Mouse (Mus musculus) thymus, adult 2 months (tissue): ENCODE data around the gene Ccdc188. TPM values are rescaled to one million over a fixed set of nuclear protein-coding genes. Genes with fewer than 3 reads are reported as not detected.

Experiments
- DNase-seq: peaks from one replicate; pipeline ENCODE4 v3.0.0; 2021
- H3K27ac ChIP-seq: fragments of 200-500 bp; 2 replicates; pipeline ENCODE4 v1.5.1; 2012; ENCODE audit warnings: low read length, control low read depth; ENCODE audit not compliant: control insufficient read depth, insufficient read depth
- H3K27me3 ChIP-seq: fragments of 200-500 bp; 2 replicates; pipeline ENCODE4 v1.6.1; 2012; ENCODE audit warnings: mild to moderate bottlenecking, low read length, moderate library complexity, mixed read lengths; ENCODE audit not compliant: control insufficient read depth, insufficient read depth
- H3K36me3 ChIP-seq: fragments of 200-500 bp; 2 replicates; pipeline ENCODE4 v1.6.1; 2012; ENCODE audit warnings: mild to moderate bottlenecking, low read length, moderate library complexity; ENCODE audit not compliant: control insufficient read depth, insufficient read depth
- H3K4me1 ChIP-seq: fragments of 200-500 bp; replicated peaks from 2 replicates; pipeline ENCODE4 v1.6.1; 2012; ENCODE audit warnings: low read length; ENCODE audit not compliant: control insufficient read depth, insufficient read depth
- H3K4me3 ChIP-seq: fragments of 200-500 bp; 2 replicates; pipeline ENCODE4 v1.5.1; 2012; ENCODE audit warnings: mild to moderate bottlenecking, low read length, control low read depth, moderate library complexity; ENCODE audit not compliant: control insufficient read depth, insufficient read depth
- CTCF ChIP-seq: fragments of 200-500 bp; IDR thresholded peaks from 2 replicates; pipeline ENCODE4 v1.5.1; 2012; ENCODE audit warnings: mild to moderate bottlenecking, control low read depth, low read length, moderate library complexity, borderline replicate concordance; ENCODE audit not compliant: control insufficient read depth, poor library complexity, insufficient read depth; ENCODE audit errors: extremely low read depth
- POLR2A ChIP-seq: fragments of 200-500 bp; IDR thresholded peaks from 2 replicates; pipeline ENCODE4 v1.6.1; 2012; ENCODE audit warnings: mild to moderate bottlenecking, low read length, control low read depth, moderate library complexity; ENCODE audit not compliant: control insufficient read depth, poor library complexity, insufficient read depth; ENCODE audit errors: extremely low read depth
- WGBS: fragments of 180-500 bp; shearing (Covaris S2); methylation state at CpG from one replicate; pipeline ENCODE4 v1.1.7; 2018; 5-methylcytosine and 5-hydroxymethylcytosine counted together
- polyA plus RNA-seq: library from polyadenylated mRNA; depleted of rRNA; stranded (reverse); fragments of >200 nt; gene quantifications from 2 replicates; pipeline ENCODE4 v1.2.3, GENCODE M21; 2012

The Ccdc188 gene
- polyA plus RNA-seq, 1 experiment: 0.08 TPM

GRCm38 (mm10) chr16:18211417-18212171 lies 6.1 kb upstream of the Ccdc188 start:
- Histone ChIP-seq H3K27me3 (no peaks in the 10 kb centered on the region), H3K27ac (no peak overlapping the region), H3K36me3 (no peaks in the 10 kb centered on the region), H3K4me3 (no peak overlapping the region), H3K4me1 (no peaks in the 10 kb centered on the region)
- DNase-seq: peak; percentile 84
- TF ChIP-seq POLR2A (no peak), CTCF (peak; percentile 90)
- WGBS: 37% methylated on average over 10 of the region's 10 CpGs

GRCm38 (mm10) chr16:18213689-18214088 lies 4.0 kb upstream of the Ccdc188 start:
- 79% methylated on average over 6 of the region's 6 CpGs for WGBS
- H3K27ac ChIP-seq: no peak overlapping the region
- no peaks in the 10 kb centered on the region for H3K36me3 ChIP-seq
- no peaks in the 10 kb centered on the region for H3K27me3 ChIP-seq
- peaks cover 3% of the 10 kb centered on the region for H3K4me1 ChIP-seq
- TF ChIP-seq POLR2A (no peak), CTCF (no peak)
- no peak for DNase-seq
- H3K4me3 ChIP-seq: no peak overlapping the region

DNA sequence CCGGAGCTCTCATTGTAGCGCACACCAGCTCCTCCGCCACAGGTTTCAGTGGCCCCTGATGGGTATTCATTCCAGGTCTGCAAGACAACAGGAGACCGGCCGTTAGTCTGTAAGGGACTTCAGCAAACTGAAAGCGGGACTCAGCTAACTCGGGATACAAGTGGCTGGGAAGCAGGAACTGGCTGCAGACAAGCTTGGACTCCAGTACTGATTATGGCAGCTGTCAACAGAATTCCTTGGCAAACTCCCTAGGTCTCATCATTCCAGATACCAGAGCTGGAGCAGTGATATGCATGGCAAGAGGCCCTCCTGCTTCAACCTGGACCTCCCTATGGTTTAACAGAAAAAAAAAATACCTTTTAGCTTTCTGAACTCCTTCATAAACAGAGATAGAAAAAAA lies 2.8 kb upstream of the Ccdc188 start:
- H3K36me3 ChIP-seq: no peaks in the 10 kb centered on the region
- TF ChIP-seq POLR2A (no peak), CTCF (no peak)
- H3K4me1 ChIP-seq: peaks cover 12% of the 10 kb centered on the region
- DNase-seq: no peak
- no peak overlapping the region for H3K27ac ChIP-seq
- WGBS: 95% methylated on average over 7 of the region's 7 CpGs
- H3K4me3 ChIP-seq: no peak overlapping the region
- no peaks in the 10 kb centered on the region for H3K27me3 ChIP-seq

DNA sequence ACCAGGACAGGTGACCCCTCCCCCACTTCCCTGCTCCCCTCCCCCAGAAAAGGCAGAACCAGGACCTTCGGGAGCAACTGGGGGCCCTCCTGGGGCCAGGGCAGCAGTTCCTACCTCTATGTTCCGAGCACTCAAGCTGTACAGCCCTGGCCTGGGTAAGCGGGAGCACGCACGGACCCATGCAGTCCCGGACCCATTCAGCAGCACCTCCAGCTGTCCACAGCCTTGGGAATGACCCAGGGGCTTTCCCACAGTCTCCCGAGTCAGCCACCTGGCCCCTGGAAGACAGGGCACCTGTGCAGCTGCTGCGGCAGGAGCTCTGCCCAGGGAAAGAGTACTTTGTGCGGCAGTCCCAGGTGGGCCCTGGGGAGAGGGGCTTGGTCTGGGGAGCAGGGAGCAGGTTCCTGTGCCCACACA lies 909 bp downstream of the Ccdc188 start:
- Histone ChIP-seq H3K4me1 (peaks cover 28% of the 10 kb centered on the region), H3K27me3 (no peaks in the 10 kb centered on the region), H3K36me3 (peaks cover 9% of the 10 kb centered on the region; the same call in 1 of the 2 replicates), H3K4me3 (no peak overlapping the region), H3K27ac (no peak overlapping the region)
- DNase-seq: no peak
- TF ChIP-seq POLR2A: no peak
- 84% methylated on average over 9 of the region's 9 CpGs for WGBS

DNA sequence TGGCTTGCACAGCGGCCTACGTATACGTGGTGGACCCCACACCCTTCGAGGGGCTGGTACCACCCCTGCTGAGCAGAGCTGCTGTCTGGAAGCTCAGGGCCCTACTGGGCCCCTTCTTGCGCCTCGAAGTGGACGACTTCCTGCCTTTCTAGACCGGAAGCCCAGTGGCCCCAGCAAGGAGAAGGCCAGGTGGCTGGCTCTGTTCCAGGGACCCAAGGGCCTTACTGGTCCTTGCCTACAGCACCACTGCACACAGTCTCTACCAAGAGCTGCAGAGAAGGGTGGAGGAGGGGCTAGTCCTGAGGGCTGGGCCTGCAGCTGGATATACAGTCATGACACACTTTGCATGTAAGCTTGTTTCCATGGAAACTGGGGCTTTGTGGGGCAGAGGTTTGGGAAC lies 2.3 kb downstream of the Ccdc188 start:
- peaks cover 28% of the 10 kb centered on the region for H3K4me1 ChIP-seq
- no peak overlapping the region for H3K4me3 ChIP-seq
- 17% methylated on average over 8 of the region's 8 CpGs for WGBS
- peak; percentile 42 for DNase-seq
- peaks cover 24% of the 10 kb centered on the region for H3K36me3 ChIP-seq
- no peaks in the 10 kb centered on the region for H3K27me3 ChIP-seq
- H3K27ac ChIP-seq: peak overlapping the region; percentile 4; the same call in 1 of the 2 replicates
- TF ChIP-seq POLR2A (no peak), CTCF (no peak)

GRCm38 (mm10) chr16:18220856-18221542 lies 3.3 kb downstream of the Ccdc188 start:
- Histone ChIP-seq H3K27me3 (no peaks in the 10 kb centered on the region), H3K27ac (no peak overlapping the region; the same call in 1 of the 2 replicates), H3K4me1 (peaks cover 28% of the 10 kb centered on the region), H3K4me3 (no peak overlapping the region), H3K36me3 (peaks cover 34% of the 10 kb centered on the region)
- TF ChIP-seq CTCF (no peak), POLR2A (no peak)
- no peak for DNase-seq
- WGBS: 83% methylated on average over 6 of the region's 6 CpGs
